Mouse (Mus musculus) olfactory bulb, adult 2 months (tissue): ENCODE data around the gene Lrmda.

Experiments
- CTCF ChIP-seq: fragments of 200-500 bp; IDR thresholded peaks from 2 replicates; pipeline ENCODE4 v1.5.1; 2012; ENCODE audit warnings: low read depth, mild to moderate bottlenecking, low read length, moderate library complexity; ENCODE audit not compliant: insufficient read depth
- POLR2A ChIP-seq: fragments of 200-500 bp; IDR thresholded peaks from 2 replicates; pipeline ENCODE4 v1.6.1; 2012; ENCODE audit warnings: mild to moderate bottlenecking, low read depth, low read length, moderate library complexity; ENCODE audit not compliant: insufficient read depth

DNA sequence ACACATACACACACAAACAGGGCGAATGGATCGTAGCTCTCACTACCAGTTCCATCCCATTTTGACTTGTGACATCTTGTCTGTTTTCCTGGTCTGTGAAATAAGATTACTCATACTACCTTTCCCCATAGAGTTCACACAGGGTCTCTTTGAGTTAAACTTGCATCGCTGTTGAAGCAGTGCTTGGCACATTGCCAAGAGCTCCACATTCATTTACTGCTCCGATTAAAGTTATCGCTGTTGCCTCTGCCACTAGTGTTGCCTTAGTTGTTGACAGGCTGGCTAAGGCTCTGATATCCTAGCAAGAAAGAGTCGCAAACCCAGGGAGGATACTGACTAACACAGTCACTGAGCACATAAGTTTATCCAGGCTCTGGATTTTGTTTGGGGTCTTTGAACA lies 675.9 kb downstream of the Lrmda start:
- TF ChIP-seq CTCF: no peak
- no peak for TF ChIP-seq POLR2A
